Mouse (Mus musculus) midbrain, embryonic 11.5 days (tissue): ENCODE data around the gene Clip3. TPM values are rescaled to one million over a fixed set of nuclear protein-coding genes. Genes with fewer than 3 reads are reported as not detected.

Source experiments
- ATAC-seq: fragments of 200-750 bp; cut with Nextera tagmentation; 2 replicates; pipeline ENCODE4 v1.8.0; 2017; ENCODE audit warnings: moderate TSS enrichment, moderate library complexity; ENCODE audit not compliant: low FRiP score
- DNase-seq: peaks from one replicate; pipeline ENCODE4 v3.0.0; 2015; ENCODE audit warnings: low spot score; ENCODE audit errors: missing footprints
- H3K27ac ChIP-seq: fragments of 300-500 bp; sonication (generic); 2 replicates; pipeline ENCODE4 v1.5.1; 2014; ENCODE audit warnings: low read depth, low read length
- H3K27me3 ChIP-seq: fragments of 300-500 bp; sonication (generic); 2 replicates; pipeline ENCODE4 v1.6.1; 2014; ENCODE audit warnings: mild to moderate bottlenecking, low read length, moderate library complexity, mixed read lengths; ENCODE audit not compliant: control insufficient read depth, insufficient read depth
- H3K36me3 ChIP-seq: fragments of 300-500 bp; sonication (generic); 2 replicates; pipeline ENCODE4 v1.6.1; 2014; ENCODE audit warnings: mild to moderate bottlenecking, low read length, moderate library complexity, mixed read lengths; ENCODE audit not compliant: control insufficient read depth, insufficient read depth
- H3K4me1 ChIP-seq: fragments of 300-500 bp; sonication (generic); 2 replicates; pipeline ENCODE4 v1.6.1; 2014; ENCODE audit warnings: low read length; ENCODE audit not compliant: control insufficient read depth, insufficient read depth
- H3K4me2 ChIP-seq: fragments of 300-500 bp; sonication (generic); 2 replicates; pipeline ENCODE4 v1.6.1; 2014; ENCODE audit warnings: mild to moderate bottlenecking, moderate library complexity
- H3K4me3 ChIP-seq: fragments of 300-500 bp; sonication (generic); 2 replicates; pipeline ENCODE4 v1.5.1; 2014; ENCODE audit warnings: low read depth, low read length
- H3K9ac ChIP-seq: fragments of 300-500 bp; sonication (generic); 2 replicates; pipeline ENCODE4 v1.6.1; 2014; ENCODE audit warnings: low read length
- H3K9me3 ChIP-seq: fragments of 300-500 bp; sonication (generic); 2 replicates; pipeline ENCODE4 v1.6.1; 2016; ENCODE audit warnings: low read length; ENCODE audit not compliant: control insufficient read depth
- WGBS: fragments of 180-500 bp; shearing (Covaris S2); extraction: QIAGEN DNeasy Blood & Tissue Kit; methylation state at CpG from one replicate; pipeline ENCODE4 v1.1.7; 2014; 5-methylcytosine and 5-hydroxymethylcytosine counted together
- polyA plus RNA-seq: library from polyadenylated mRNA; unstranded; fragments of >200 nt; fragmentation: Nextera tagmentation; extraction: Ambion mirVana; gene quantifications from 2 replicates; pipeline ENCODE4 v1.2.1, GENCODE M21; 2014

Gene Clip3
- 66.6 and 92.0 TPM in 2 replicates for polyA plus RNA-seq

DNA sequence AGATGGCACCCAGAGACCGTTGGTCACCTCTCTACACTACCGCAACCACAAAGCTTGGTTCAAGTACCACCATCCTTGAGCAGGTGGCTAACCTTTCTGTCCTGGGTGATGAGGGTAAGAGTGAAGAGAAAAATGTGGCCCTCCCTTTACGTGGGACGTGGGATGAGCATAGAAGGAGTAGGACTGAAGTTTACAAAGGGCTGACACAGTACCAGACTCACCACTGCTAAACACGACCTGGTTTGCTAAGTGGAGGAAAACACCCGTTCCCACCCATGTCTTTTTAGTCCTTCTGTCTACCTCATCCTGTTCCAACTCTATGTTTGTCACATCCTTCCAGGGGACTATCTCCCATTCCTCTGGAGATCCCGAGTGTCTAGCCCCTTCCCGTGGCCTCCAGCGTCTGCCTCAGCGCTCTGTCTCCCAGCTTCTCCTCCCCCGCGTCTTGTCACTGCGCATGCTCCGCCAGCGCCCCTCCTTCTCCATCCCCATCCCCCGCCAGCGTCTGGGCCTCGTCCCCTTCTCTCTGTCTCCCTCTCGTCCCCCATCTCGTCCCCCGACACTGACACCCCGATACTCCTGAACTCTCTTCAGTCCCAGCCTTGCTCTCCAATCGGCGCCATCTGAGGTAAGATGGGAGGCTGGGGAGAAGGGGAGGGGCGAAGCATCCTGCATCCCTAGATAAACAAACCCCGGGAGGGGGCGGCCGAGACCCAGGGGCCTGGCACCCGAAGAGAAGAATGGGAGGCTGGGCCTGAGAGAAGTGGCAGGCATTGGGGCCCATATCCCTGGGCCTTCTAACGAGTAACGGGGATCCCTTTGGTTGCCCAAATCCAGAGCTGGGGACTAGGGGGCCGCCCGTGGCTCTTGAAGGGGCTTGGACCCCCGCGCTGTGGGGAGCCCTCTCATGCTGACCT lies at the start of gene Clip3:
Clip3 (plus strand) TSS at position 514 of the 917 bp plus-strand sequence.
- Histone ChIP-seq H3K27me3 (no peaks in the 10 kb centered on the region), H3K9me3 (no peaks in the 10 kb centered on the region), H3K4me3 (peak within 1 kb of the TSS; percentile 93), H3K4me2 (peak within 1 kb of the TSS; percentile 90), H3K27ac (peak within 1 kb of the TSS; percentile 40; the same call in 1 of the 2 replicates), H3K4me1 (peaks cover 5% of the 10 kb centered on the region; the same call in 1 of the 2 replicates), H3K36me3 (peaks cover 2% of the 10 kb centered on the region; the same call in 1 of the 2 replicates), H3K9ac (peak within 1 kb of the TSS; percentile 96)
- WGBS: 7% methylated on average over 35 of the region's 35 CpGs
- DNase-seq (peak; percentile 98), ATAC-seq (peak; percentile 89)

DNA sequence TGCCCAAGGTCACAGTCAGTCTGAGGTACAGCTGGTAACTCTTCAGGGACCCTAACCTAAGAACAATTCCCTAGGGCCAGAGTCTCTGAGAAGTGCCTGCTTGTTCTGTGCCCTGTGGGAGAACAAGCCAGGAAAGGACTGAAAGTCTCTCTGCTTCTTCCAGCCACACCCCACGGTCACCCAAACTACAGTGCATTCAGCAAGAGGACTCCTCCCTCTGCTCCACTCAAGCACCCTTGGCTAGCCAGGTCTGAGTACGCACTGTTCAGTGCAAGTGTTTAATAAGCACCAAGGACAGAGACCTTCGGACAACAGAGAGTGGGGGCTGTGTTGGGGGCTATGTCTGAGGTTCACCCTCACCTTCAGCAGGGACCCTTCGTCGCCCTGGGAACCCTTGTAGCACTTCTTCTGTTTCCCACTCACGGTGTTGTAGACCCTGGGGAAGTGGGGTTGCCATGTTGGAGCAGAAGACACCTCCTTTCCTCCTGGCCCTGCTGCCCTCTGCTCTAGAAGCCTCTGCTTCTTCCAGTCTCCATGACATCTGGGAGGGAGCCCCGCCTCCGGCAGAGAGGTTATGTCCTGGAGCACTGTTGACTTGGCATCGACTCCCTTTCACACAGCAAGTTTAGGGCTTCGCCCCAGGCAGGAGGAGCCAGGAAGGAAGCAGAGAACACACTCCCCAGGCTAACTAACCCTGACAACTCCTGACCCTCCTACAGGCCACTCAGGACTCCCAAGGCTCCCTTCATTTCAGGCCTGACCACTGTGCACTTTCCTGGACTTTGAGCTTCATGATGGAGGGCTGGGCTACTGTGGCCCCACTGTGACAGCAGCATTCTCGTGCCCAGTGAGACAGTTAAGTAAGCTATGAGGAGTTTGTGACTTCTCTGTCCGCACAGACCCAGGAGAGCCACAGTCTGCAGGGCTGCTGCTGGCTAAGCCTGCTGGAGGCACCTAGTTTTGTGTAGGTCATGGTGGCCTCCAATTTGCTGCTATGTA lies 39.3 kb upstream of the Clip3 start:
- Histone ChIP-seq H3K9me3 (no peaks in the 10 kb centered on the region), H3K27me3 (no peaks in the 10 kb centered on the region), H3K4me2 (no peak overlapping the region), H3K4me3 (no peak overlapping the region), H3K27ac (no peak overlapping the region), H3K4me1 (no peaks in the 10 kb centered on the region), H3K36me3 (no peaks in the 10 kb centered on the region; the same call in 1 of the 2 replicates), H3K9ac (no peak overlapping the region)
- DNase-seq (no peak), ATAC-seq (no peak)
- WGBS: 90% methylated on average over 12 of the region's 12 CpGs

DNA sequence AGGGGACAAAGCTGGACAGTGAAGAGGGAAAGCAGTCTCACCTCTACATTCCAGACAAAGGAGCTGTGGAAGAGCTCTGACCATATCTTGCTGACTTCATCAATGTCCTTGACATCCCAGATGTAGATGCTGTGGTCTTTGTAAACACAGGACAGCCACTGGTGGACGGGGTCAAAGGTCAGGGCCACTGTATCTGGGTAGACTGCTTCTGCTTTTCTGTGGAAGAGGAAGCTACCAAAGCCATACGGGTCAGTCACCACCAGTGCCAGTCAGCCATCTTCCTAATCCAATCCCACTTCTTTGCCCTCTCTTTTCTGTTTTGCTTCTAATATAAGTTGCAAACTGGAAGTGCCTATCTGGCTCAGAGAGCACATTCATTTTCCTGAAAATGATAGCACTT lies 26.5 kb upstream of the Clip3 start:
- ATAC-seq (no peak), DNase-seq (no peak)
- Histone ChIP-seq H3K36me3 (peaks cover 13% of the 10 kb centered on the region), H3K4me2 (no peak overlapping the region), H3K27me3 (no peaks in the 10 kb centered on the region), H3K4me1 (no peaks in the 10 kb centered on the region), H3K9ac (no peak overlapping the region), H3K9me3 (no peaks in the 10 kb centered on the region), H3K4me3 (no peak overlapping the region), H3K27ac (no peak overlapping the region)
- WGBS: 83% methylated on average over 2 of the region's 2 CpGs

DNA sequence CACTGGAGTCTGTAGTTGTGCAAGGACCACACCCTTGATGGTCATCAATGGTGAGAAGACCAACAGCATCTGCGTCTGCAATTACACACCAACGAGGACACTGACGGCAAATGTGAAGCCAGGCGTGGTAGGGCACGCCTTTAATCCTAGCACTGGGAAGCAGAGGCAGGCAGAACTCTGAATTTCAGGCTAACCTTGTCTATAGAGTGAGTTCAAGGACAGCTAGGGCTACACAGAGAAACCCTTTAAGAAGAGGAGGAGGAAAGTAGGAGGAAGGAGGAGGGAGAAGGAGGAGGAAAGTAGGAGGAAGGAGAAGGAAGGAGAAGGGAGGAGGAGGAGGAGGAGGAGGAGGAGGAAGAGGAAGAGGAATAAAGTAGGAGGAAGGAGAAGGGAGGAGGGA lies 26.0 kb upstream of the Clip3 start:
- peaks cover 13% of the 10 kb centered on the region for H3K36me3 ChIP-seq
- DNase-seq: no peak
- 93% methylated on average over 5 of the region's 5 CpGs for WGBS

DNA sequence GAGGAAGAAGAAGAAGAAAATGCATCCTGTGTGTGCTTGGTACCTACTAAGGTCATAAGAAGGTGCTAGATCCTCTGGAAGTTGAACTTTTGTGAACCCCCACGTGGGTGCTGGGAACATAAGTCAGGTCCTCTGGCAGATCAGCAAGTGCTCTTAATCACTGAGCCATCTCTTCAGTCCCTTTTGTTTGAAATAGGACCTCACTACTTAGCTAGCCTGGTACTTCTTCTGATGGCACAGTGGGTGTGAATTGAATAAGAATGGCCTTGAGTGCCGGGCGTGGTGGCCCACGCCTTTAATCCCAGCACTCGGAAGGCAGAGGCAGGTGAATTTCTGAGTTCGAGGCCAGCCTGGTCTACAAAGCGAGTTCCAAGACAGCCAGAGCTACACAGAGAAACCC lies 25.6 kb upstream of the Clip3 start:
- peaks cover 13% of the 10 kb centered on the region for H3K36me3 ChIP-seq
- no peak overlapping the region for H3K4me2 ChIP-seq
- DNase-seq (no peak), ATAC-seq (no peak)
- no peaks in the 10 kb centered on the region for H3K4me1 ChIP-seq
- H3K27ac ChIP-seq: no peak overlapping the region
- no peak overlapping the region for H3K9ac ChIP-seq
- no peaks in the 10 kb centered on the region for H3K9me3 ChIP-seq
- no peak overlapping the region for H3K4me3 ChIP-seq
- H3K27me3 ChIP-seq: no peaks in the 10 kb centered on the region
- 91% methylated on average over 7 of the region's 7 CpGs for WGBS

More for the DNA sequence above, 26.0 kb upstream of the Clip3 start:
- no peak overlapping the region for H3K4me3 ChIP-seq
- no peak overlapping the region for H3K27ac ChIP-seq
- no peaks in the 10 kb centered on the region for H3K27me3 ChIP-seq
- H3K9me3 ChIP-seq: no peaks in the 10 kb centered on the region
- ATAC-seq: no peak
- no peaks in the 10 kb centered on the region for H3K4me1 ChIP-seq
- no peak overlapping the region for H3K9ac ChIP-seq
- no peak overlapping the region for H3K4me2 ChIP-seq

DNA sequence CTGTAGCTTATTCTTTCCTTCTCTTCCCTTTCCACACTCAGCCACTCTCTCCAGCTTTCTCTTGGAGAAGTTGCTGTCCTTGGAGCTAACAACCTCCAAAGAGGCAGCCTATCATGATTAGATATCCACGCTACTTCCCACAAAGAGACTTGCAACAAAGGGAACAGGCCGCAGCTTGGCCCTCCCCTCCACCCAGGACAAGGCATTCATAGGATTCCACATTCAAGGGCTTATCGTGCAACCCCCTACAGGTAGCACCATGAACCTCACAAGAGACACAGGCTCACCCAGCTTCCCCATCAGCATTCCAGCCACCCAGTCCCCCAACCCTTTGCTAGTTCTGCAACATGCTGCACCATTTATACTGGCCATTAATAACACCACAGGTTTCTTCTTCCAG lies 24.7 kb upstream of the Clip3 start:
- no peaks in the 10 kb centered on the region for H3K4me1 ChIP-seq
- ATAC-seq: no peak
- peaks cover 10% of the 10 kb centered on the region for H3K36me3 ChIP-seq
- no peak overlapping the region for H3K27ac ChIP-seq
- no peak overlapping the region for H3K9ac ChIP-seq
- no peaks in the 10 kb centered on the region for H3K9me3 ChIP-seq
- 85% methylated on average over 3 of the region's 3 CpGs for whole genome bisulfite sequencing
- H3K4me2 ChIP-seq: no peak overlapping the region
- DNase-seq: no peak
- H3K4me3 ChIP-seq: no peak overlapping the region
- no peaks in the 10 kb centered on the region for H3K27me3 ChIP-seq

DNA sequence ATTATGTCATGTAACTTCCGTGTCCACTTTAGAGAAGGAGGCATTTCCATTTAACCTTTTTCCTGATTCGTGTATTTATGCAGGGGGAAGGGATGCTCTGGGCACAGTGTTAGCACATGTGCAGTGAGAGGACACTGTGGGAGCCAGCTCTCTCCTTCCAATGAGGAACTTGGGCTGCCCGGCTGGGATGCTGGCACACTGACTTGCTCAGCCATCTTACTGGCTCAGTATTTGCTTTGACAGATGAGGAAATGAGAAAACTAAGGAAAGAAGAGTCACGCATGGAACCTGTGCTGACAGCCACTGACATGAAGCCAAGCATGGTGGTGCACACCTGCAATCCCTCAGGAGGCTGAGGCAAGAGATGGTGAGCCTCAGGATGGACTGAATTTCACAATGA lies 21.9 kb upstream of the Clip3 start:
- Histone ChIP-seq H3K9ac (no peak overlapping the region), H3K4me3 (no peak overlapping the region), H3K4me2 (no peak overlapping the region), H3K4me1 (no peaks in the 10 kb centered on the region), H3K27ac (no peak overlapping the region), H3K9me3 (no peaks in the 10 kb centered on the region), H3K27me3 (no peaks in the 10 kb centered on the region), H3K36me3 (peaks cover 7% of the 10 kb centered on the region)
- DNase-seq: no peak
- WGBS: 92% methylated on average over 4 of the region's 4 CpGs
- ATAC-seq: no peak

DNA sequence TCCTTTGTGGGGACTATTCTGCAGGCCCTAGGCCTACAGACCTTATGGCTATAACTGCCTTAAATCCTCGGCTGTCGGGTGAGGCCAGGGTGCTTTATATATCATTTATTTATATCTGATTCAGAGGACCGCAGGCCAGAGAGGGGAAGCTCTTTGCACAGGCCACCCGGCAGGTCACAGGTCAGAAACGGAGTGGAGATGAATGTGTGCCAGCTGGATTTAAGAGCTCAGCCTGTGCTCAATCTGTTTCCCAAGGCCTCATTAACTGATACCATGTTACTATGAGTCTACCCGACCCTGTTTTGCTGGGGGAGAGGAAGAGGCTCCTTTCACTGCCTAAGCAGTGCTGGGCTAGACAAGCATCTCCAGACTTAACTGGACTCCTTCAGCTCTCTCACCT lies 17.1 kb upstream of the Clip3 start:
- H3K4me3 ChIP-seq: no peak overlapping the region
- H3K9ac ChIP-seq: no peak overlapping the region
- H3K27me3 ChIP-seq: no peaks in the 10 kb centered on the region
- no peak overlapping the region for H3K27ac ChIP-seq
- no peak for DNase-seq
- no peak overlapping the region for H3K4me2 ChIP-seq
- no peak for ATAC-seq
- peaks cover 6% of the 10 kb centered on the region; the same call in 1 of the 2 replicates for H3K4me1 ChIP-seq
- H3K36me3 ChIP-seq: peaks cover 3% of the 10 kb centered on the region; the same call in 1 of the 2 replicates
- WGBS: 86% methylated on average over 6 of the region's 6 CpGs
- no peaks in the 10 kb centered on the region for H3K9me3 ChIP-seq
